Mouse (Mus musculus) liver, adult 2 months (tissue): ENCODE measurements around the gene Eea1.

ENCODE experiments used
- CTCF ChIP-seq: fragments of 200-500 bp; IDR thresholded peaks from 2 replicates; pipeline ENCODE4 v1.5.1; 2011; ENCODE audit warnings: low read depth, low read length, control low read depth
- POLR2A ChIP-seq: fragments of 200-500 bp; IDR thresholded peaks from 2 replicates; pipeline ENCODE4 v1.6.1; 2011; ENCODE audit warnings: low read length, control low read depth; ENCODE audit not compliant: insufficient read depth; ENCODE audit errors: extremely low read depth

DNA sequence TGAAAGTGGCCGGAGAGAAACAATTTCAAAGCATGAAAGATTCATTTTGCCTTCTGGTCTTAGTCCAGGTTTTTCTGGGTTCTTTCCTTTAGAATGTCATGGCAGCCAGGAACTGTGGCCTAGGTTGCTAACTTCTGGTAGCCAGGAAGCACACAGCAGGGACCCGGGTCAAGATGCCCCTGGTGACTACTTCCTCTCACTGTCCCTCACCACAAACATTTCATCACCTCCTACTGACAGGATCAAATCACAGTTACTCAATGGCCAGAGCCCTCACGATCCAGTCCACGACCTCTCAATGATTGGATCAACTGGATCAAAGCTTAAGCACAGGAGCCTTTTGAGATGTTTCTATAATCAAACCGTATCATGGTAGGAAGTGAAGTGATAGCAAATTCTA is 60.5 kb downstream of the Eea1 start:
- TF ChIP-seq CTCF = no peak
- TF ChIP-seq POLR2A = no peak
